Mouse (Mus musculus): Measurements from ENCODE around the gene Ccdc9b. TPM values are rescaled to one million over a fixed set of nuclear protein-coding genes. Genes with fewer than 3 reads are reported as not detected.
A peak's percentile ranks its signal among the peaks of the same experiment; 100 is the strongest.

The Ccdc9b gene
- polyA plus RNA-seq, 1 experiment from 2014 or later, result 1.6 TPM

GRCm38 (mm10) chr2:118772158-118772874 is 9.9 kb upstream of the Ccdc9b start, which contains the start of gene Phgr1:
Gene Phgr1, plus strand, starts transcription at chr2:118772769.
- Histone ChIP-seq H3K27me3 (ENCODE audit: control insufficient read depth, insufficient read depth, low read depth, low read length) (no peaks in the 10 kb centered on the region), H3K4me2 (ENCODE audit: low read length) (no peak within 1 kb of the TSS), H3K4me1 (ENCODE audit: control insufficient read depth, insufficient read depth, low read length) (no peaks in the 10 kb centered on the region), H3K4me3 (ENCODE audit: low read depth, low read length) (no peak within 1 kb of the TSS), H3K36me3 (ENCODE audit: control insufficient read depth, insufficient read depth, low read length) (no peaks in the 10 kb centered on the region), H3K27ac (ENCODE audit: low read length) (no peak within 1 kb of the TSS), H3K9me3 (replicated peaks; ENCODE audit: control insufficient read depth, low read length, poor library complexity, severe bottlenecking) (no peaks in the 10 kb centered on the region), H3K9ac (ENCODE audit: low read depth, low read length) (no peak within 1 kb of the TSS)
- WGBS, result 85% methylated on average over 6 of the region's 6 CpGs
- no peak for ATAC-seq

GRCm38 (mm10) chr2:118766041-118767033 is 3.9 kb upstream of the Ccdc9b start:
- ATAC-seq, result no peak

GRCm38 (mm10) chr2:118764875-118765274 is 2.4 kb upstream of the Ccdc9b start:
- Histone ChIP-seq H3K4me2 (ENCODE audit: low read length) (no peak overlapping the region), H3K4me3 (ENCODE audit: low read depth, low read length) (no peak overlapping the region), H3K9ac (ENCODE audit: low read depth, low read length) (no peak overlapping the region), H3K27me3 (ENCODE audit: control insufficient read depth, insufficient read depth, low read depth, low read length) (no peaks in the 10 kb centered on the region), H3K27ac (ENCODE audit: low read length) (no peak overlapping the region), H3K4me1 (ENCODE audit: control insufficient read depth, insufficient read depth, low read length) (peaks cover 21% of the 10 kb centered on the region), H3K9me3 (replicated peaks; ENCODE audit: control insufficient read depth, low read length, poor library complexity, severe bottlenecking) (no peaks in the 10 kb centered on the region), H3K36me3 (ENCODE audit: control insufficient read depth, insufficient read depth, low read length) (no peaks in the 10 kb centered on the region)
- 79% methylated on average over 5 of the region's 5 CpGs for WGBS
- no peak for ATAC-seq

More at GRCm38 (mm10) chr2:118766041-118767033, 3.9 kb upstream of the Ccdc9b start:
- H3K9ac ChIP-seq (ENCODE audit: low read depth, low read length), result no peak overlapping the region
- no peak overlapping the region for H3K4me2 ChIP-seq (ENCODE audit: low read length)
- WGBS, result 78% methylated on average over 10 of the region's 10 CpGs
- no peaks in the 10 kb centered on the region for H3K27me3 ChIP-seq (ENCODE audit: control insufficient read depth, insufficient read depth, low read depth, low read length)
- H3K4me3 ChIP-seq (ENCODE audit: low read depth, low read length), result no peak overlapping the region
- H3K27ac ChIP-seq (ENCODE audit: low read length), result no peak overlapping the region
- H3K9me3 ChIP-seq (replicated peaks; ENCODE audit: control insufficient read depth, low read length, poor library complexity, severe bottlenecking), result no peaks in the 10 kb centered on the region
- H3K36me3 ChIP-seq (ENCODE audit: control insufficient read depth, insufficient read depth, low read length), result no peaks in the 10 kb centered on the region
- peaks cover 19% of the 10 kb centered on the region for H3K4me1 ChIP-seq (ENCODE audit: control insufficient read depth, insufficient read depth, low read length)

- no peaks in the 10 kb centered on the region for H3K9me3 ChIP-seq (replicated peaks; ENCODE audit: control insufficient read depth, low read length, poor library complexity, severe bottlenecking)
- WGBS, result 24% methylated on average over 11 of the region's 11 CpGs
- ATAC-seq, result no peak
- H3K36me3 ChIP-seq (ENCODE audit: control insufficient read depth, insufficient read depth, low read length), result no peaks in the 10 kb centered on the region
- H3K4me2 ChIP-seq (ENCODE audit: low read length), result no peak overlapping the region
- H3K4me1 ChIP-seq (ENCODE audit: control insufficient read depth, insufficient read depth, low read length), result peaks cover 23% of the 10 kb centered on the region
- no peak overlapping the region for H3K4me3 ChIP-seq (ENCODE audit: low read depth, low read length)
- H3K9ac ChIP-seq (ENCODE audit: low read depth, low read length), result no peak overlapping the region
- no peaks in the 10 kb centered on the region for H3K27me3 ChIP-seq (ENCODE audit: control insufficient read depth, insufficient read depth, low read depth, low read length)
- H3K27ac ChIP-seq (ENCODE audit: low read length), result no peak overlapping the region
Observed at GRCm38 (mm10) chr2:118764094-118764831, 1.8 kb upstream of the Ccdc9b start.

- H3K27me3 ChIP-seq (ENCODE audit: control insufficient read depth, insufficient read depth, low read depth, low read length), result no peaks in the 10 kb centered on the region
- H3K4me3 ChIP-seq (ENCODE audit: low read depth, low read length), result no peak overlapping the region
- H3K27ac ChIP-seq (ENCODE audit: low read length), result no peak overlapping the region; the same call in 1 of the 2 replicates
- WGBS, result 65% methylated on average over 7 of the region's 7 CpGs
- H3K4me1 ChIP-seq (ENCODE audit: control insufficient read depth, insufficient read depth, low read length), result peaks cover 23% of the 10 kb centered on the region
- no peaks in the 10 kb centered on the region for H3K9me3 ChIP-seq (replicated peaks; ENCODE audit: control insufficient read depth, low read length, poor library complexity, severe bottlenecking)
- no peak overlapping the region for H3K4me2 ChIP-seq (ENCODE audit: low read length)
- no peaks in the 10 kb centered on the region for H3K36me3 ChIP-seq (ENCODE audit: control insufficient read depth, insufficient read depth, low read length)
- ATAC-seq, result no peak
- no peak overlapping the region for H3K9ac ChIP-seq (ENCODE audit: low read depth, low read length)
Observed at GRCm38 (mm10) chr2:118763469-118763868, 1.0 kb upstream of the Ccdc9b start.

GRCm38 (mm10) chr2:118762784-118763148 is 305 bp upstream of the Ccdc9b start:
- Histone ChIP-seq H3K27me3 (ENCODE audit: control insufficient read depth, insufficient read depth, low read depth, low read length) (no peaks in the 10 kb centered on the region), H3K36me3 (ENCODE audit: control insufficient read depth, insufficient read depth, low read length) (no peaks in the 10 kb centered on the region), H3K9me3 (replicated peaks; ENCODE audit: control insufficient read depth, low read length, poor library complexity, severe bottlenecking) (no peaks in the 10 kb centered on the region), H3K4me3 (ENCODE audit: low read depth, low read length) (no peak overlapping the region), H3K9ac (ENCODE audit: low read depth, low read length) (peak overlapping the region; percentile 63), H3K4me2 (ENCODE audit: low read length) (peak overlapping the region; percentile 45), H3K27ac (ENCODE audit: low read length) (peak overlapping the region; percentile 89), H3K4me1 (ENCODE audit: control insufficient read depth, insufficient read depth, low read length) (peaks cover 23% of the 10 kb centered on the region)
- no peak for ATAC-seq
- WGBS, result 12% methylated on average over 10 of the region's 10 CpGs

GRCm38 (mm10) chr2:118761358-118761757 is 1.1 kb downstream of the Ccdc9b start:
- 83% methylated on average over 12 of the region's 12 CpGs for WGBS
- Histone ChIP-seq H3K9ac (ENCODE audit: low read depth, low read length) (peak overlapping the region; percentile 63), H3K27ac (ENCODE audit: low read length) (peak overlapping the region; percentile 89), H3K27me3 (ENCODE audit: control insufficient read depth, insufficient read depth, low read depth, low read length) (no peaks in the 10 kb centered on the region), H3K4me2 (ENCODE audit: low read length) (peak overlapping the region; percentile 45; the same call in 1 of the 2 replicates), H3K4me3 (ENCODE audit: low read depth, low read length) (no peak overlapping the region), H3K36me3 (ENCODE audit: control insufficient read depth, insufficient read depth, low read length) (no peaks in the 10 kb centered on the region), H3K4me1 (ENCODE audit: control insufficient read depth, insufficient read depth, low read length) (peaks cover 23% of the 10 kb centered on the region), H3K9me3 (replicated peaks; ENCODE audit: control insufficient read depth, low read length, poor library complexity, severe bottlenecking) (no peaks in the 10 kb centered on the region)
- ATAC-seq, result no peak

GRCm38 (mm10) chr2:118760311-118761025 is 2.0 kb downstream of the Ccdc9b start:
- Histone ChIP-seq H3K4me3 (ENCODE audit: low read depth, low read length) (no peak overlapping the region), H3K27ac (ENCODE audit: low read length) (no peak overlapping the region), H3K4me2 (ENCODE audit: low read length) (no peak overlapping the region), H3K27me3 (ENCODE audit: control insufficient read depth, insufficient read depth, low read depth, low read length) (no peaks in the 10 kb centered on the region), H3K9ac (ENCODE audit: low read depth, low read length) (no peak overlapping the region), H3K36me3 (ENCODE audit: control insufficient read depth, insufficient read depth, low read length) (no peaks in the 10 kb centered on the region), H3K4me1 (ENCODE audit: control insufficient read depth, insufficient read depth, low read length) (peaks cover 23% of the 10 kb centered on the region), H3K9me3 (replicated peaks; ENCODE audit: control insufficient read depth, low read length, poor library complexity, severe bottlenecking) (no peaks in the 10 kb centered on the region)
- WGBS, result 80% methylated on average over 11 of the region's 11 CpGs
- ATAC-seq, result no peak
